Mouse (Mus musculus) olfactory bulb, adult 2 months (tissue): ENCODE data around the gene Sdccag8.

Source experiments
- CTCF ChIP-seq: fragments of 200-500 bp; IDR thresholded peaks from 2 replicates; pipeline ENCODE4 v1.5.1; 2012; ENCODE audit warnings: low read depth, mild to moderate bottlenecking, low read length, moderate library complexity; ENCODE audit not compliant: insufficient read depth
- POLR2A ChIP-seq: fragments of 200-500 bp; IDR thresholded peaks from 2 replicates; pipeline ENCODE4 v1.6.1; 2012; ENCODE audit warnings: mild to moderate bottlenecking, low read depth, low read length, moderate library complexity; ENCODE audit not compliant: insufficient read depth

GRCm38 (mm10) chr1:176944458-176945174 lies 130.2 kb downstream of the Sdccag8 start:
- TF ChIP-seq POLR2A (no peak), CTCF (no peak)
